Mouse (Mus musculus) G1E (cell line): ENCODE measurements around the gene Pstpip1. TPM values are rescaled to one million over a fixed set of nuclear protein-coding genes. Genes with fewer than 3 reads are reported as not detected.

Experiments
- ATAC-seq: 2 replicates; pipeline ENCODE4 v1.8.0; 2016; ENCODE audit warnings: mild to moderate bottlenecking; ENCODE audit not compliant: insufficient number of reproducible peaks, poor library complexity, low FRiP score, severe bottlenecking; ENCODE audit errors: extremely low read depth
- DNase-seq: peaks from one replicate; pipeline ENCODE4 v3.0.0; 2012; ENCODE audit warnings: low spot score
- H3K27me3 ChIP-seq: 2 replicates; pipeline ENCODE4 v1.6.1; 2012; ENCODE audit warnings: mild to moderate bottlenecking, low read length, inconsistent platforms; ENCODE audit not compliant: insufficient read depth
- H3K36me3 ChIP-seq: replicated peaks from 2 replicates; pipeline ENCODE3; 2012; ENCODE audit warnings: mild to moderate bottlenecking, inconsistent platforms
- H3K4me1 ChIP-seq: 2 replicates; pipeline ENCODE4 v1.6.1; 2012; ENCODE audit warnings: low read depth, low read length, inconsistent platforms, mixed read lengths; ENCODE audit not compliant: insufficient read depth
- H3K4me3 ChIP-seq: 2 replicates; pipeline ENCODE4 v1.5.1; 2012; ENCODE audit warnings: low read depth, mild to moderate bottlenecking, inconsistent platforms, low read length, moderate library complexity, mixed read lengths
- H3K9me3 ChIP-seq: replicated peaks from 2 replicates; pipeline ENCODE4 v1.6.1; 2012; ENCODE audit warnings: inconsistent platforms
- CTCF ChIP-seq: IDR thresholded peaks from 2 replicates; pipeline ENCODE4 v1.5.1; 2012; ENCODE audit warnings: low read depth, low read length, inconsistent platforms, mixed read lengths
- GATA1 ChIP-seq: IDR thresholded peaks from 2 replicates; pipeline ENCODE4 v1.6.1; 2012; ENCODE audit warnings: borderline replicate concordance, low read length, inconsistent platforms, mixed read lengths
- GATA2 ChIP-seq: IDR thresholded peaks from 2 replicates; pipeline ENCODE4 v1.6.1; 2012; ENCODE audit warnings: low read depth, low read length, inconsistent platforms, borderline replicate concordance
- POLR2AphosphoS5 ChIP-seq: IDR thresholded peaks from 2 replicates; pipeline ENCODE4 v1.6.1; 2012; ENCODE audit warnings: low read depth, low read length, inconsistent platforms; ENCODE audit not compliant: insufficient replicate concordance
- TAL1 ChIP-seq: conservative IDR thresholded peaks from 2 replicates; pipeline ENCODE4 v1.6.1; 2012; ENCODE audit warnings: low read depth, low read length, inconsistent platforms, mixed read lengths
- polyA plus RNA-seq: library from polyadenylated mRNA; stranded (reverse); fragments of >175 nt; gene quantifications from 2 replicates; pipeline ENCODE4 v1.2.3, GENCODE M21; 2012
- total RNA-seq, 2 experiments: library from RNA; stranded (forward) in 1 of 2; stranded (reverse) in 1 of 2; fragments of 200-1000 nt in 1 of 2; fragments of >200 nt in 1 of 2; fragmentation: Nextera tagmentation in 1 of 2; gene quantifications; 2 replicates each; pipeline ENCODE4 v1.2.3; 2014 to 2017

Gene Pstpip1
- total and polyA plus RNA-seq, 3 experiments = 0.05 TPM; not detected in 2

DNA sequence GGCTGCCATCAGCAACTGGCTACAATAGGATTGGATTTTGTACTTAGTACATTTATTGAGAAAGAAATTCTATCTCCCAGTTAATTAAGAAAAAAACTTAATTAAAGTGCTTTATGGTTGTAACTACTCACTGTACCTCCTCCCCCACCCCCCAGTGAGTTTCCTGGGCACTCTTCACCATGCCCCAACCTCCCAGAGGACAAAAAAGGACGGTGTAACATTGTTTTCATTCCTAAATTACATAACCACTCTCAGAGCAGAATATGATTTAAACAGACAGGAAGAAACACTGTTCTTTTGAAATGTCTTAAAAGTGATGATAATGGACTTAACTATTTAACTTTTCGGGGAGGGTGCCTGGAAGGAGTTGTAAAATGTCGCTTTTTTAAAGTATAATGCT, 24.8 kb upstream of the Pstpip1 start:
- no peak overlapping the region for H3K4me3 ChIP-seq
- ATAC-seq = no peak
- TF ChIP-seq GATA2 (no peak), GATA1 (no peak), CTCF (no peak), TAL1 (no peak), POLR2AphosphoS5 (no peak)
- H3K9me3 ChIP-seq = no peaks in the 10 kb centered on the region
- no peaks in the 10 kb centered on the region; the same call in 1 of the 2 replicates for H3K4me1 ChIP-seq
- H3K36me3 ChIP-seq = peaks cover 15% of the 10 kb centered on the region
- DNase-seq = no peak
- H3K27me3 ChIP-seq = peaks cover 14% of the 10 kb centered on the region

DNA sequence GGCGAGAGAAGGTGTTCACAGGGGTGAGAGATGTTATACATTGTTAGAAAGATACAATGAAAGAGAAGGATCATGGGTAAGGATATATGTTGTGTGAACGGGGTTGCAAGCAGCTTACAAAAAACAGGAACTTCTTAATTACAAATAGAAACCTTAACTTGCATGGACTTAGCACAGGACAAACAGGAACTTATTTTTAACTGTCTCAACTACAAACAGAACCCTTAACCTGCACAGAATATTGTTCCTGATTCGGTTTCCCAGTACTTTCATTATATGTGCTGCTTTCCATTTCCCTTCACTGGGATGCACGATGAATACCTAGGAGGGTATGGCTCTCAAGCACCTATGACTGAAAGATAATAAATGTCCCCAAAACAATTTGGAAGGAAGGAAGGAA, 21.8 kb upstream of the Pstpip1 start:
- TF ChIP-seq TAL1 = no peak
- TF ChIP-seq CTCF = no peak
- no peak for TF ChIP-seq GATA2
- TF ChIP-seq GATA1 = no peak
- ATAC-seq = no peak
- no peak overlapping the region for H3K4me3 ChIP-seq
- peaks cover 26% of the 10 kb centered on the region for H3K27me3 ChIP-seq
- H3K4me1 ChIP-seq = no peaks in the 10 kb centered on the region; the same call in 1 of the 2 replicates
- H3K9me3 ChIP-seq = no peaks in the 10 kb centered on the region
- DNase-seq = no peak
- no peaks in the 10 kb centered on the region for H3K36me3 ChIP-seq

DNA sequence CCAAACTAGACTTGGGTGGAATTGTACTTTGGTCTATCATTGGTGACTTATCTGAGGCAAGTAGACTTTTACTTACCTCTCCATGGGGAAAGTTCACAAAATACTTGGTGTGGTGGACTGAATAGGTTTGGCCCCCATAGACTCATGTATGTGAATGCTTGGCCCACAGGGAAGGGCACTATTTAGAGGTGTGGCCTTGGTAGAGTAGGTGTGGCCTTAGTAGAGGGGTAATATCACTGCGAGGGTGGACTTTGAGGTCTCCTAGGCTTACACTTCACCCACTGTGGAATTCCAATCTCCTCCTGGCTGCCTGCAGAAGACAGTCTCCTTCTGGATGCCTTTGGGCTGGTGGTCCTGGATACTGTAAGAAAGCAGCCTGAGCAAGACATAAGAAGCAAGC, 21.1 kb upstream of the Pstpip1 start:
- no peaks in the 10 kb centered on the region for H3K36me3 ChIP-seq
- H3K9me3 ChIP-seq = no peaks in the 10 kb centered on the region
- H3K4me1 ChIP-seq = no peaks in the 10 kb centered on the region; the same call in 1 of the 2 replicates
- H3K27me3 ChIP-seq = peaks cover 26% of the 10 kb centered on the region
- TF ChIP-seq GATA1 = no peak
- TF ChIP-seq GATA2 = no peak
- no peak for TF ChIP-seq CTCF
- no peak for TF ChIP-seq POLR2AphosphoS5
- no peak for TF ChIP-seq TAL1
- DNase-seq = no peak
- no peak overlapping the region for H3K4me3 ChIP-seq
- no peak for ATAC-seq

DNA sequence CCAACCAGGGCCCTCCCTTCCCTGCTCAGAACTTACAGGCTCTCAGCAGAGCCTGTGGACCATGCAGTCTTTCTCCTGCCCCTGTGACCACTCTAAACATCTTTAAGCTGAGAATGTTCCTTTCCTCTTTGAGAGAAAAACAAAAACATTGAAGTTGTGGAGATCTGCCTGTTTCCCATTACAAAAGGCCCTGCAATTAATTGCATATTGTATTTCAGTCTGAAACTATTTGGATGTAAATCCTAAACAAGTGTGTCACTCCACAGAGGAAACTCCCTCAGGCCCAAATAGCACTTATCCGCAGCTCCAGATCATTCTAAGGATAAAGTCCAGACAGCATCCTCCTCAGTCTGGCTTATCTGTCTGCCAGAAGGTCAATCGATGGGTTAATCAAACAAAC, 16.9 kb upstream of the Pstpip1 start:
- no peaks in the 10 kb centered on the region for H3K36me3 ChIP-seq
- ATAC-seq (no peak), DNase-seq (no peak)
- H3K4me3 ChIP-seq = no peak overlapping the region
- no peaks in the 10 kb centered on the region; the same call in 1 of the 2 replicates for H3K4me1 ChIP-seq
- H3K27me3 ChIP-seq = peaks cover 19% of the 10 kb centered on the region
- H3K9me3 ChIP-seq = no peaks in the 10 kb centered on the region
- no peak for TF ChIP-seq GATA2
- no peak for TF ChIP-seq CTCF
- no peak for TF ChIP-seq GATA1
- no peak for TF ChIP-seq POLR2AphosphoS5
- TF ChIP-seq TAL1 = no peak

DNA sequence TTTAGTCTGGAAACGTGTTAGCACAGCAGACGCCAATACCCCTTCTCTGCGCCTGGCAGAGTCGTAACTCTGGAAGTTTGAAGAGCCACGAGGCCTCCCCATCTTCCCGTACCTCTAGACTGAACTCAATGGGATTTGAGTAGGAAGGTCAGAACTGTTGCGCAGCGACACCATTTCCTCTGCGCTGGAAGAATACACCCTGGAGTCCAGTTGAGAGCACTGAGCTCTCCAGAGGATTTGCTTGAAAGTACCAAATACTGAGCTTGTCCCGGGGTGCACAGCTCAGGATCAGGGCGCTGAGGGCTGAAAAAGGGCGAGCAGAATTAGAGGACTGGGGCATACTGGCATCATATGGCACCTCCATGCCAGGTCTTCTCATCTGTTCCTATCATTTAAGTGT, 14.9 kb upstream of the Pstpip1 start:
- Histone ChIP-seq H3K4me1 (no peaks in the 10 kb centered on the region), H3K4me3 (no peak overlapping the region), H3K36me3 (no peaks in the 10 kb centered on the region), H3K9me3 (no peaks in the 10 kb centered on the region), H3K27me3 (peaks cover 17% of the 10 kb centered on the region)
- ATAC-seq (no peak), DNase-seq (no peak)
- TF ChIP-seq GATA1 = no peak
- no peak for TF ChIP-seq GATA2
- TF ChIP-seq CTCF = no peak
- TF ChIP-seq POLR2AphosphoS5 = no peak
- no peak for TF ChIP-seq TAL1

DNA sequence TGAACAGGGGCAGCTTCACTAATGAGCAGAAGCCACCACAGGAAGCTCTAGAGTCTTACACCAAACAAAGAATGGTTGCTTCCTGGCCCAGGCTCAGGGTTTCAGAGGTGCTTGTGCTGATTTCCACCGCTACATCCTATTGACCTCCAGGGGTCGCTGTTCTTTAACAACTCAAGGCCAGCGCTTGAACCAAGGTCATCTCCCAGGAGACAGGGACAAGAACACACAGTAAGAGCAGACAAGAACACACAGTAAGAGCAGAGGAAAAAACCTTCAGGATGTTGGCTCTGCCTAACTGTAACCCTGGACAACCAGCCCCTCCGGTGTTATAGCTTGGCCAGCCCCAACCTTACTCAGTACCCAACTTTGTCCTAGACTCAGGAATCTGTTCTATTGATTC, 14.5 kb upstream of the Pstpip1 start:
- H3K36me3 ChIP-seq = no peaks in the 10 kb centered on the region
- no peaks in the 10 kb centered on the region for H3K9me3 ChIP-seq
- no peak for ATAC-seq
- H3K27me3 ChIP-seq = peaks cover 17% of the 10 kb centered on the region
- H3K4me1 ChIP-seq = no peaks in the 10 kb centered on the region
- no peak overlapping the region for H3K4me3 ChIP-seq
- DNase-seq = peak; percentile 19
- TF ChIP-seq CTCF (peak; percentile 38; the same call in 1 of the 2 replicates), GATA2 (no peak), GATA1 (no peak), POLR2AphosphoS5 (no peak), TAL1 (no peak)
